Comparison of ENCODE assay signal across 8 mouse cellular contexts in genomic region chr4:125282154-125282973, GRCm38 (mm10).
A peak's percentile ranks its signal among the peaks of the same experiment; 100 is the strongest.
DNase-seq lines count a peak whose midpoint lies in the region; ATAC-seq lines count a peak whose summit lies in the region.

No protein-coding gene starts in this region.

- H3K9me3 ChIP-seq in hindbrain, embryonic 14.5 days (ENCODE audit: control insufficient read depth, low read length), result no peaks in the 10 kb centered on the region
- H3K9me3 ChIP-seq in midbrain, embryonic 16.5 days (replicated peaks; ENCODE audit: control insufficient read depth, low read length, poor library complexity, severe bottlenecking), result no peaks in the 10 kb centered on the region

- H3K36me3 ChIP-seq in hindbrain, embryonic 14.5 days (replicated peaks; ENCODE audit: control insufficient read depth, insufficient read depth), result no peaks in the 10 kb centered on the region
- H3K36me3 ChIP-seq in midbrain, embryonic 16.5 days (ENCODE audit: control insufficient read depth, insufficient read depth, low read length), result no peaks in the 10 kb centered on the region

- WGBS in hindbrain, embryonic 14.5 days, result 15% methylated on average over 21 of the region's 21 CpGs
- 16% methylated on average over 19 of the region's 21 CpGs for WGBS in midbrain, embryonic 16.5 days

- no peak overlapping the region for H3K4me3 ChIP-seq in hindbrain, embryonic 14.5 days (replicated peaks; ENCODE audit: low read length)
- H3K4me3 ChIP-seq in midbrain, embryonic 16.5 days (ENCODE audit: low read depth, low read length), result peak overlapping the region; percentile 17; the same call in 1 of the 2 replicates

- H3K27me3 ChIP-seq in hindbrain, embryonic 14.5 days (ENCODE audit: control insufficient read depth, insufficient read depth, low read length), result no peaks in the 10 kb centered on the region; the same call in 1 of the 2 replicates
- no peaks in the 10 kb centered on the region for H3K27me3 ChIP-seq in midbrain, embryonic 16.5 days (ENCODE audit: control insufficient read depth, insufficient read depth, low read depth, low read length)

- peak; percentile 89 for ATAC-seq in frontal cortex, adult (ENCODE audit: low TSS enrichment)
- ATAC-seq in hindbrain, embryonic 14.5 days (ENCODE audit: low FRiP score), result peak; percentile 89
- peak; percentile 85 for ATAC-seq in midbrain, embryonic 16.5 days

- H3K4me2 ChIP-seq in hindbrain, embryonic 14.5 days (replicated peaks), result peak overlapping the region; percentile 44
- H3K4me2 ChIP-seq in midbrain, embryonic 16.5 days (ENCODE audit: low read length), result peak overlapping the region; percentile 49

- no peak overlapping the region; the same call in 1 of the 2 replicates for H3K9ac ChIP-seq in hindbrain, embryonic 14.5 days
- H3K9ac ChIP-seq in midbrain, embryonic 16.5 days (ENCODE audit: low read depth, low read length), result 0 out of 2 replicates have a peak overlapping the region, but pooled peaks have one; percentile 27

- H3K27ac ChIP-seq in hindbrain, embryonic 14.5 days, result no peak overlapping the region; the same call in 1 of the 2 replicates
- H3K27ac ChIP-seq in midbrain, embryonic 16.5 days (ENCODE audit: low read length), result peak overlapping the region; percentile 4; the same call in 1 of the 2 replicates

- DNase-seq in adrenal gland, adult 2 months, result peak; percentile 62
- peak; percentile 57 for DNase-seq in cerebellum, adult 9-10 months
- DNase-seq in hindbrain, embryonic 14.5 days (ENCODE audit: low spot score), result peak; percentile 88
- peak; percentile 75 to 78 for DNase-seq in layer of hippocampus, postnatal 36 days
- DNase-seq in thymus, postnatal 36 days, result no peak
- no peak for DNase-seq in T-cell, adult 2 months (ENCODE audit: low spot score)

- peaks cover 8% of the 10 kb centered on the region for H3K4me1 ChIP-seq in hindbrain, embryonic 14.5 days (replicated peaks; ENCODE audit: control insufficient read depth, insufficient read depth, low read length)
- peaks cover 8% of the 10 kb centered on the region for H3K4me1 ChIP-seq in midbrain, embryonic 16.5 days (ENCODE audit: control insufficient read depth, insufficient read depth, low read length)

Comparison
In these comparisons a context has a peak if more than half of its experiments do, and no peak if none do; other contexts are left out.
1. DNase-seq: peak in adrenal gland, adult 2 months (single experiment), cerebellum, adult 9-10 months (single experiment), hindbrain, embryonic 14.5 days (single experiment) and layer of hippocampus, postnatal 36 days (2 of 2); none in thymus, postnatal 36 days (0 of 2) and T-cell, adult 2 months (single experiment).
2. Peak in every context shown above with its lines, with median percentiles within 50 percentile points of each other: ATAC-seq.